Mouse (Mus musculus): ENCODE measurements around the gene Moxd1.

- TF ChIP-seq CTCF (IDR thresholded peaks at IDR 0.05; ENCODE audit: low read depth, low read length) = no peak
- TF ChIP-seq POLR2A (IDR thresholded peaks at IDR 0.05; ENCODE audit: extremely low read depth, insufficient read depth, low read length) = no peak
Measured at GRCm38 (mm10) chr10:24320326-24320725, 97.0 kb downstream of the Moxd1 start.
